Mouse (Mus musculus) lung, postnatal 10 days (tissue): Measurements from ENCODE around the gene Fastkd5.

Source experiments
- DNase-seq: peaks from one replicate; pipeline ENCODE4 v3.0.0; 2021

The Fastkd5 gene

GRCm38 (mm10) chr2:130575873-130576272 lies 54.0 kb downstream of the Fastkd5 start, which contains the start of gene Oxt:
Gene Oxt, plus strand, starts transcription at chr2:130576173.
- DNase-seq: no peak

- DNase-seq: no peak
Measured at GRCm38 (mm10) chr2:130574960-130575359, 54.9 kb downstream of the Fastkd5 start.

- no peak for DNase-seq
Measured at GRCm38 (mm10) chr2:130569926-130570325, 59.9 kb downstream of the Fastkd5 start.

- no peak for DNase-seq
Measured at GRCm38 (mm10) chr2:130568921-130569320, 60.9 kb downstream of the Fastkd5 start.

- DNase-seq: no peak
Measured at GRCm38 (mm10) chr2:130564983-130565382, 64.8 kb downstream of the Fastkd5 start.

GRCm38 (mm10) chr2:130564063-130564462 lies 65.8 kb downstream of the Fastkd5 start:
- peak; percentile 27 for DNase-seq
